Mouse (Mus musculus): ENCODE results near the gene Cfap44. TPM values are rescaled to one million over a fixed set of nuclear protein-coding genes. Genes with fewer than 3 reads are reported as not detected.

Gene Cfap44
- polyA plus RNA-seq (2015; fragmentation: Nextera tagmentation; extraction: Ambion mirVana), result not detected in 2 replicates

GRCm38 (mm10) chr16:44394577-44395243, at the start of gene Cfap44:
Gene Cfap44, plus strand, starts transcription at chr16:44394796.
- H3K9ac ChIP-seq (ENCODE audit: low read depth, low read length), result no peak within 1 kb of the TSS
- 2% methylated on average over 17 of the region's 17 CpGs for WGBS

GRCm38 (mm10) chr16:44347071-44347901, 47.3 kb upstream of the Cfap44 start, which contains the start of gene Spice1:
Gene Spice1, plus strand, starts transcription at chr16:44347121.
- under 1% methylated on average over 67 of the region's 67 CpGs for WGBS
- no peaks in the 10 kb centered on the region for H3K27me3 ChIP-seq (replicated peaks; ENCODE audit: control insufficient read depth, insufficient read depth, low read length)
- peak within 1 kb of the TSS; percentile 89 for H3K4me3 ChIP-seq (ENCODE audit: low read depth, low read length)
- peak; percentile 98 for ATAC-seq
- H3K9me3 ChIP-seq (ENCODE audit: control insufficient read depth), result no peaks in the 10 kb centered on the region
- 0 out of 2 replicates have a peak, but pooled peaks cover 9% of the 10 kb centered on the region for H3K4me1 ChIP-seq (replicated peaks; ENCODE audit: control insufficient read depth, insufficient read depth, low read length)
- peak within 1 kb of the TSS; percentile 92 for H3K27ac ChIP-seq (ENCODE audit: low read depth, low read length)
- H3K4me2 ChIP-seq (replicated peaks; ENCODE audit: low read depth), result peak within 1 kb of the TSS; percentile 84
- TF ChIP-seq CTCF (IDR thresholded peaks at IDR 0.05; ENCODE audit: low read depth), result peak; percentile 71
- H3K9ac ChIP-seq (ENCODE audit: low read depth, low read length), result peak within 1 kb of the TSS; percentile 76
- no peaks in the 10 kb centered on the region for H3K36me3 ChIP-seq (ENCODE audit: control insufficient read depth, insufficient read depth)

More at GRCm38 (mm10) chr16:44394577-44395243, at the start of gene Cfap44:
- Histone ChIP-seq H3K36me3 (ENCODE audit: control insufficient read depth, insufficient read depth) (no peaks in the 10 kb centered on the region), H3K4me2 (replicated peaks; ENCODE audit: low read depth) (peak within 1 kb of the TSS; percentile 52), H3K4me1 (replicated peaks; ENCODE audit: control insufficient read depth, insufficient read depth, low read length) (no peaks in the 10 kb centered on the region), H3K4me3 (ENCODE audit: low read depth, low read length) (0 out of 2 replicates have a peak within 1 kb of the TSS, but pooled peaks have one; percentile 16), H3K27me3 (replicated peaks; ENCODE audit: control insufficient read depth, insufficient read depth, low read length) (no peaks in the 10 kb centered on the region), H3K9me3 (ENCODE audit: control insufficient read depth) (peaks cover 3% of the 10 kb centered on the region; the same call in 1 of the 2 replicates), H3K27ac (ENCODE audit: low read depth, low read length) (no peak within 1 kb of the TSS)
- no peak for TF ChIP-seq CTCF (IDR thresholded peaks at IDR 0.05; ENCODE audit: low read depth)
- 0 out of 2 replicates have a peak, but pooled peaks have one; percentile 26 for ATAC-seq

GRCm38 (mm10) chr16:44349801-44350397, 44.7 kb upstream of the Cfap44 start:
- 74% methylated on average over 4 of the region's 4 CpGs for WGBS
- H3K4me1 ChIP-seq (replicated peaks; ENCODE audit: control insufficient read depth, insufficient read depth, low read length), result 0 out of 2 replicates have a peak, but pooled peaks cover 9% of the 10 kb centered on the region
- TF ChIP-seq CTCF (IDR thresholded peaks at IDR 0.05; ENCODE audit: low read depth), result no peak
- H3K27ac ChIP-seq (ENCODE audit: low read depth, low read length), result no peak overlapping the region
- H3K36me3 ChIP-seq (ENCODE audit: control insufficient read depth, insufficient read depth), result no peaks in the 10 kb centered on the region
- H3K4me2 ChIP-seq (replicated peaks; ENCODE audit: low read depth), result no peak overlapping the region
- H3K9ac ChIP-seq (ENCODE audit: low read depth, low read length), result no peak overlapping the region
- H3K27me3 ChIP-seq (replicated peaks; ENCODE audit: control insufficient read depth, insufficient read depth, low read length), result no peaks in the 10 kb centered on the region
- no peak for ATAC-seq
- H3K9me3 ChIP-seq (ENCODE audit: control insufficient read depth), result no peaks in the 10 kb centered on the region
- no peak overlapping the region for H3K4me3 ChIP-seq (ENCODE audit: low read depth, low read length)

GRCm38 (mm10) chr16:44356291-44356690, 38.3 kb upstream of the Cfap44 start:
- WGBS, result 69% methylated on average over 7 of the region's 7 CpGs
- Histone ChIP-seq H3K4me3 (ENCODE audit: low read depth, low read length) (no peak overlapping the region), H3K27me3 (replicated peaks; ENCODE audit: control insufficient read depth, insufficient read depth, low read length) (no peaks in the 10 kb centered on the region), H3K4me1 (replicated peaks; ENCODE audit: control insufficient read depth, insufficient read depth, low read length) (no peaks in the 10 kb centered on the region), H3K27ac (ENCODE audit: low read depth, low read length) (no peak overlapping the region), H3K36me3 (ENCODE audit: control insufficient read depth, insufficient read depth) (peaks cover 3% of the 10 kb centered on the region; the same call in 1 of the 2 replicates), H3K9me3 (ENCODE audit: control insufficient read depth) (no peaks in the 10 kb centered on the region), H3K4me2 (replicated peaks; ENCODE audit: low read depth) (no peak overlapping the region), H3K9ac (ENCODE audit: low read depth, low read length) (no peak overlapping the region)
- ATAC-seq, result no peak
- no peak for TF ChIP-seq CTCF (IDR thresholded peaks at IDR 0.05; ENCODE audit: low read depth)

GRCm38 (mm10) chr16:44357571-44358268, 36.9 kb upstream of the Cfap44 start:
- Histone ChIP-seq H3K27me3 (replicated peaks; ENCODE audit: control insufficient read depth, insufficient read depth, low read length) (no peaks in the 10 kb centered on the region), H3K27ac (ENCODE audit: low read depth, low read length) (no peak overlapping the region), H3K9me3 (ENCODE audit: control insufficient read depth) (no peaks in the 10 kb centered on the region), H3K4me3 (ENCODE audit: low read depth, low read length) (no peak overlapping the region), H3K4me2 (replicated peaks; ENCODE audit: low read depth) (no peak overlapping the region), H3K4me1 (replicated peaks; ENCODE audit: control insufficient read depth, insufficient read depth, low read length) (no peaks in the 10 kb centered on the region), H3K36me3 (ENCODE audit: control insufficient read depth, insufficient read depth) (peaks cover 9% of the 10 kb centered on the region; the same call in 1 of the 2 replicates), H3K9ac (ENCODE audit: low read depth, low read length) (no peak overlapping the region)
- TF ChIP-seq CTCF (IDR thresholded peaks at IDR 0.05; ENCODE audit: low read depth), result no peak
- 72% methylated on average over 4 of the region's 4 CpGs for WGBS
- peak; percentile 54; the same call in 1 of the 2 replicates for ATAC-seq

All from intestine, postnatal 0 days (tissue).